Mouse (Mus musculus): ENCODE data around the gene Siglece.
"Not testable (repeated sequence)": the region's sequence is repeated elsewhere in the genome, so short reads cannot be mapped to it uniquely, and the experiment has no call there.

Gene Siglece

DNA sequence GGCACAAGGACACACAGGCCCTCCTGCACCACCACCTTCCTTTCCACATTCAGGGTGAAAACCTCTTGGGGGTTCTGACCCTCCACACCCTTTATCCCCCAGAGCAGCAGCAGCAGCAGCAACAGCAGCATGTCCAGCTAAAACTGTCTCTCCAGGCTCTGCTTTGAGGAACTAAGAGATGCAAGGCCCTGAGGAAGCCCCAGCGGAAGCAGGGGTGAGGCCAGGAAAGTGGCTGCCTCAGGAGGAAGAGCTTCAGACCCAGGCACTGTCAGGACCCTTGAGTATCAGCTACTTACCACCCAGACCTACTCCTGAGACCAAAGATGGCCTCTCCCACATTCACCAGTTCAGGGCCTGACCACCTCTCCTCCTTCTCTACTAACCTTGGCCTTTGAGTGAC lies at the start of gene Siglece:
Siglece (minus strand) TSS at position 160 of the 400 bp plus-strand sequence.
- DNase-seq (ENCODE audit: low read depth): no peak

- DNase-seq (ENCODE audit: low read depth): no peak
Observed at GRCm38 (mm10) chr7:43690118-43690517, 30.2 kb upstream of the Siglece start, which contains the start of gene Klk14. Klk14 (plus strand) TSS chr7:43690418.

- no peak for DNase-seq (ENCODE audit: low read depth)
Observed at GRCm38 (mm10) chr7:43685088-43685487, 25.1 kb upstream of the Siglece start.

DNA sequence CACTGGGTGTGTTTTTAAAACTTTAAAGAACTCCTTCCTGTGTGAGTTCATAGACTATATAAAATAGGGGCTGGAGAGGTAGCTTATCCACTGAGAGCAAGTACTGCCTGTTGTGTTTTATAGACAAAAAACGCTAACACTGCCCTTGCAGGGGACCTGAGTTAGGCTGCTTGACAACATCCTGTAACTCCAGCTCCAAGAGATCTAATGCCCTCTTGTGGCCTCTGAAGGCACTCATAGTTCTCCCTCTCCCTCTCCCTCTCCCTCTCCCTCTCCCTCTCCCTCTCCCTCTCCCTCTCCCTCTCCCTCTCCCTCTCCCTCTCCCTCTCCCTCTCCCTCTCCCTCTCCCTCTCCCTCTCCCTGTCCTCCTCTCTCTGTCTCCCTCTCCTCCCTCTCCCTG lies 22.6 kb upstream of the Siglece start:
- DNase-seq (ENCODE audit: low read depth): not testable (repeated sequence)

DNA sequence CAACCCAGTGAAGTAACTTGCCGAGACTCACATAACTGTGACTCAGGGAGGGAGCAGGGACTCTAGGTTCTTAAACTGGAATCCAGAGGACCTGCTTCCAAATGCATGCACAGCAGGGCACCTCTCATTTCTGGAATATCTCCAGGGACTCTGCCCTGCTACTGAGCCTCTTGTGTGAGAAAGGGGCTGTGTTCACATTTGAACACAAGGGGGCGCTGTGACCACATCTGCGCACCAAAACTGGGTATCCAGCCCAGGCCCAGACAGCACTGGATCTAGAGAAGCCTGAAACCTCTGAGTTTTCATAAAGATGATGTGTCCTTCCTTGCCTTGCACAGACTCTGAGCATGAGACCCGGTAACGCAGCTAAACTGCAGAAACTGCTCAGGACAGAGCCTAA lies 21.0 kb upstream of the Siglece start:
- DNase-seq (ENCODE audit: low read depth): peak; percentile 73

GRCm38 (mm10) chr7:43678517-43678916 lies 18.6 kb upstream of the Siglece start:
- DNase-seq (ENCODE audit: low read depth): peak; percentile 54

DNA sequence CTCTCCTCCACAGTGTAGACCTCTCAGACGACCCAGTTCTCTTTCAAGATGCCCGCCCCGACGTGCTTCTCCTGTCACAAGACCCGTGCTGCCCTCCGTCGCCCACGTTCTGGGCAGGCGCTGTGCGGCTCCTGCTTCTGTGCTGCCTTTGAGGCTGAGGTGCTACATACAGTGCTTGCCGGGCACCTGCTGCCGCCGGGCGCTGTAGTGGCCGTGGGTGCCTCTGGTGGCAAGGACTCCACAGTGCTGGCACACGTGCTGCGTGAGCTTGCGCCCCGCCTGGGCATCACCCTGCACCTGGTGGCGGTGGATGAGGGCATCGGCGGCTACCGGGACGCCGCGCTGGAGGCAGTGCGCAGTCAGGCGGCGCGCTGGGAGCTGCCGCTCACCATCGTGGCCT lies 15.1 kb upstream of the Siglece start:
- no peak for DNase-seq (ENCODE audit: low read depth)

- no peak for DNase-seq (ENCODE audit: low read depth)
Observed at GRCm38 (mm10) chr7:43672581-43673260, 12.8 kb upstream of the Siglece start.

DNA sequence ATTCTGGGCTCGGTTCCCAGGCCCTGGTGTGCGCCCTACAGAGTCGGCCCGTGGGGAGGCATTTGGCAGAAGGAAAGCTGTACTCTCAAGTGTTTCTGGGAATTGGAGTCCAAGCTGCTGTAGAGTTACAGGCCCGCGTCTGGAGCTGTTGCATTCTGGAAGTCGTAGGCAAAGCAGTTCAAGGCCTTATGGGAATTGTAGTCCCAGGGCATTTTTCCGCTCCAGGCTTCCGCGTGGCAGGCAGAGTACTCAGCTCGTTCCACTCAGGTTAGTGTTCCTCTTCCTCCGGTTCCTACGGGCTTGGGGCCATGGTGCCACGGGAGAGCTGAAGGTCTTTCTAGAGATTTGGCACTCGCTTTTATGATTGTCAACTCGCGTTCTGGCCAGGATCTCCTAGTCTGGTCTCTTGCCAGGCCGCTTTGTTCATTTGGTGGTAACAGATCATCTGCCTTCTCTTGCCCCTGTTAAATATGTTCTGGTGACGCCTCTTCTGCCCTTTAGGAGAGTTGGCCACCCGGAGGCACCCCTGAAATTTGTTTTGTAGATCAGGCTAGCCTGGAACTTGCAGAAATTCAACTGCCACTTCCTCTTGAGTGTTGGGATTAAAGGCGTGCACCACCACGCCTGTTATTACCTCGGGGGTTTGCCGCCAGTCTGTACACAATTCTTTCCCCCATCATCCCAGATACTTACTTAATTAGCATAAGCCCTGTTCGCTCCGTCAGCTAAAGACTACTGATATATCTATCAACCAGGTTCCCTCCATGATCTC lies 12.0 kb upstream of the Siglece start, which contains the start of gene Ctu1:
Ctu1 (plus strand) TSS at position 208 of the 772 bp plus-strand sequence.
- peak; percentile 91 for DNase-seq (ENCODE audit: low read depth)

DNA sequence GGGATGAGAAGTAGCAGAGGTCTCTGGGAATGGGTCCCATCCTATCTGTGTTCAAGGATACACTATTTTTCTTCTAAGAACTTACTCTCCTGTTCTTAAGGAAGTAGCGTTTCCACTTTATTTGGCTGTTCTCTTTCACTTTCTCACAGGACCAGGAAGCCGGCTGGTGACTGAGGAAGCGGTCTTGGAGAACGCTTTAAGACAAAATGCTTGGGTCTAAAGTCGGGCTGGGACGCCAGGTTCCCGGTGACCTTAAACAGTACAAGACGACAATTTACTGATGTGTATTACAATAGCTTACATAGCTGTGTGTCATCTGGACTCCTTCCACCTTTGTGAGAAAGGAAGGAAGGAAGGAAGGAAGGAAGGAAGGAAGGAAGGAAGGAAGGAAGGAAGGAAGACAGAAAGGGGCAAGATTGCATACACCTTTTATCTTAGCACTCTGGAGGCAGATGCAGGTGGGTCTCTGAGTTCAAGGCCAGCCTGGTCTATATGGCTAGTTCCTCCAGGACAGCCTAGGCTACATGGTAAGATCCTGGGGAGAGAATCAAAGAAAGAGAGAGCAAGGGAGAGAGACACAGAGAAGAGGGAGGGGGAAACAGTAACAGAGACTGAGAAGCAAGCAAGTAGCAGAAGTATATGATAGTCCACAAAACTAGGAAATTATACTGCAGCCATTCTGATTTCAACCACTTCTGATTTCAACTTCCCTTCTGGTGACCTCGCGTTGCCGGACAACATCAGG lies 11.3 kb upstream of the Siglece start:
- peak; percentile 10 for DNase-seq (ENCODE audit: low read depth)

- DNase-seq (ENCODE audit: low read depth): peak; percentile 73
Observed at GRCm38 (mm10) chr7:43668582-43668981, 8.6 kb upstream of the Siglece start.

- DNase-seq (ENCODE audit: low read depth): not testable (repeated sequence)
Observed at GRCm38 (mm10) chr7:43667221-43667620, 7.3 kb upstream of the Siglece start.

DNA sequence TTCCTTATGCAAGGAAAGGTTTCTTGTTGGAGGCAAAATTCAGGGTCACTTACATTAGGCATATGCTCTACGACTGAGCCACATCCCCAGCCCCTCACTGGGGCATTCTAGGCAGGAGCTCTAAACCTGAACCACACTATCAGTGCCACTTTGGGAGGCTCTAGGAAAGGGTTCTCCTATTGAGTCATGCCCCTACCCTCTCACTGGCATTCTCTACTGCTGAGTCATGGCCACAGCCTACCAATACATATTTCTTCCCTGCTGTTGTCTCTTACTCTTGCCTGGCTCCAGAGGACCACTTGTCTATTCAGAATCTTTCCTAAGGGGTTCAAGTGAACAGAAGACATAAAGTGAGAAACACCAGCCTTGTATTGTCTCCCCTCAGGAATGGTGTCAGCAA lies 2.8 kb upstream of the Siglece start:
- DNase-seq (ENCODE audit: low read depth): no peak

DNA sequence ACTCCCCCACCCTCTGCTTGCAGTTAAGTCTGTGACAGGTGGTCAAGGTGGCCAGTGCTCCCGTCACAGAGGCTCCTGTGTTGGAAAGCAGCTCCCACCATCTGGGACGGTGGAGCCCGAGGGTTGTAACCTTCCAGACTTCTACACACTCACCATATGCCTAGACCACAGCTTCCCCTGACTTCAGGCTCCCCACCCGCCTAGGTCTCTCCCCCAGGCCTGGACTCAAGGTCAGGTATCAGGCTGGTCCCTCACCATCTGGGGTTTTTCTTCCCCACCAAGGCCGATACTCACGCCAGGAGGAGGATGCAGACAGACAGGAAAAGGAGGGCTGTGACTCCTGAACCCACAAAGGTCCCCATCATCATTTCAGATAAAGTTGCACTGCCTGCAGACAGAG lies 3.7 kb downstream of the Siglece start:
- DNase-seq (ENCODE audit: low read depth): no peak

- no peak for DNase-seq (ENCODE audit: low read depth)
Observed at GRCm38 (mm10) chr7:43654519-43654918, 5.4 kb downstream of the Siglece start.

DNA sequence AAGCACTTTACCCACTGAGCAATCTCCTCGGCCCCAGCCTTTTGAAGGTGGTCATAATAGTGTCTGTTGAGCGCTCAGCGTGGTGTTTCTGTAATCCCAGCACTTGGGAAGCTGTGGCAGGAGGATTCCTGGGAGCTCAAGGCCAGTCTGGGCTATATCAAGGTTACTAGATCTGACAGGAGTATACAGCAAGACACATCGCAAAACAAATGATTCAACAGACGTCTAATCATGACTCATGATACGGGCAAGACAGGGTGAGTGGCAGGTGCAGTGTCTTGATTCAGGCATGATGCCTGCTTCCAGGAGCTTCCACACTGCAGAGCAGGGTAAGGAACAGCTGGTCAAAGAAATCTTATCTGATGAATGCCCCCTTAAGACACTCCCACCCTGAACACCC lies 7.3 kb downstream of the Siglece start:
- no peak for DNase-seq (ENCODE audit: low read depth)

DNA sequence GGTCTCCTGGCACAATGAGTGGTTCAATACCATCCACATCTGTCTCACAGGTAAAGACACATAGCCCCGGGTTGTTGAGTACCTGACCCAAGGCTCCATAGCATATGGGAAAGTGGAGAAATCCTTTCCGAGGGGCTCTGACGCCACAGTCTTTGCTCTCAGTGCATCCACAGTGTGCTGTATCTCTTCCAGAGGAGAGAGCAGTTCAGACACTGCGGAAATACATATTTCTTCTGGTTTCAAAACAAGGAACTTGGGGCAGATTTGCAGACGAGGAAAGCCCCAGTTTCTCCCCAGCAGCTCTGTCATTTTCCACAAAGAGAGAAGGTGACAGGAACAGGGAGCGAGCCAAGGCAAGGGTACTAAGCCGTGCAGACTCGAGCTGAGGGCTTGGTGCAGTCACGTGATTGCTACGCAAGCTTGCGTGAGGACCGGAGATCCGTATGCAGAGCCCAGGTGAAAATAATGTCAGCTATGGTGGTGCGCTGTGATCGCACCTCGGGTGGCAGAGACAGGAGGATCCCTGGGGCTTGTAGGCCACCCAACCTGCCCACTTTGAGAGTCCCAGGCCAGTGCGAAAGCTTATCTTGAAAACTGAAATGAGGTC lies 16.8 kb downstream of the Siglece start:
- no peak for DNase-seq (ENCODE audit: low read depth)

DNA sequence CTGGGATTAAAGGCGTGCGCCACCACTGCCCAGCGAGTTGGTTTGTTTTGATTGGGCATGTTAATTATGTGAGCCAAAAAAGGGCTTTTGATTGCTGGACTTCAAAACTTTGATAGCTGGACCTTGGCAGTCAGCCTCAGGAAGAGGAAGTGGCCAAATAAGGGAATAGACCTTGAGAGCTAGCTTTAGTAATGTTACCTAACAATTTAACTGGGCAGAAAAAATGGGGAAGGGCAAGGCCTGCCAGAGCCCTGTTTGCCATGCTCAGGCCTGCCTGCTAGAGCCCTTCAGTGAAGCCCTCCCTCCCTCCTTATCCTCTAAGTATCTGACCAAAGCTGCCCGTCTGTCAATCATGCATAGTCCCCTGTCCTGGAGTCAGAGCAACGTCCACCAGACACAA lies 17.4 kb downstream of the Siglece start:
- DNase-seq (ENCODE audit: low read depth): no peak

DNA sequence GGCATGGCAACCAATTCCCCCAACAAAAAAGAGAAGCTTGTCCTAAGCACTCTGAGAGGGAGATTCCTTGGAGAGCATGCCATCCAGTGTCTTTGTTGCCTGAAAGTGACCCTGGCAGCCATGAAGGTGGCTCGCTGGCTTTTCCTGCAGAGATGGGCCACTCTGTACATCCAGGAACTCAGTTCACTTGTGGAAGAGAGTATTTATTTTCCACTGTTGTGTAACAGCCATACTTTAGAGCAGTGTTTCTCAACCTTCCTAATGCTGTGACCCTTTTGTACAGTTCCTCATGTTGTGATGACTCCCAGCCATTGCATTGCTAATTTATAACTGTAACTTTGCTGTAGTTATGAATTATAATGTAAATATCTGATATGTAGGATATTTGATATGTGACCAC lies 22.8 kb downstream of the Siglece start:
- no peak for DNase-seq (ENCODE audit: low read depth)

- no peak for DNase-seq (ENCODE audit: low read depth)
Observed at GRCm38 (mm10) chr7:43636194-43636593, 23.8 kb downstream of the Siglece start.

DNA sequence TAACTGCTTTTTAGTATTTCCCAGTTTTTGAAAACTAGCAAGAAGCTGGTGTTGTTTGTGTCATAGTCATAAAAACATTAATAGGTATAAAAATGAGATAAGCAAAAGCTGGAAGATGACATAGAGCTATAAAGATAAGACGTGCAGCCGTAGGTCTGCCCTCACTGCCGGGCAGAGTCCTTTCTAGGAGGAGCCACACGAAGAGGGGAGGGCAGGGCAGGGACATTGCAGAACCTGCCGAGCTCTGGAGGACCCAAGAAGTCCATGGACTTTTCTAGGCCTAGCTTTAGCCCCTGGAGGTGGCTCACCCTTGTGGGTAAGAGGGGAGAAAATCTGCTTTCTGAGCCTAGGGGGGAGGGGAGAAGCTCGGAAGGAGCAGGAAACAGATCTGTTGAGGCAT lies 25.5 kb downstream of the Siglece start, which contains the start of gene Ceacam18:
Ceacam18 (plus strand) TSS at position 208 of the 400 bp plus-strand sequence.
- DNase-seq (ENCODE audit: low read depth): no peak

DNA sequence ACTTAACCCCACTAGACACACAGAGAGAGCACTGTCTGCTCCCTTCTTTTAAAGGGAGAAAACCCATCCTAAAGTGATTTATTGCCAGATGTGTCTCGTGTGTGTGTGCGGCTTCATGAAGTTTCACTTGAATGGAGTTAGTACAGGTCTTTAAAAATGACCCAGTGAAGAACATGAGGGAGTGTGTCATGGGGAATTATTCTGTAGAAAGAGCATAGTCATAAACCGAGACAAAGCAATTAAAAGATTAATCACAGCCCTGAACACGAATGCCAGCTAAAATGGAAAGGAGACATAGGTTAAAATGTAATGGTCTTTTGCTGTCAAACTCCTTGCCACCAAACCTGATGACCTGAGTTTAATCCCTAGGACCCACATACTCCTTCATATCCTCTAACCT lies 26.0 kb downstream of the Siglece start:
- DNase-seq (ENCODE audit: low read depth): no peak

Data from naive thymus-derived CD4-positive, alpha-beta T cell, adult 2 months (primary cell).